Mouse (Mus musculus): ENCODE measurements around the gene Armc7.

DNA sequence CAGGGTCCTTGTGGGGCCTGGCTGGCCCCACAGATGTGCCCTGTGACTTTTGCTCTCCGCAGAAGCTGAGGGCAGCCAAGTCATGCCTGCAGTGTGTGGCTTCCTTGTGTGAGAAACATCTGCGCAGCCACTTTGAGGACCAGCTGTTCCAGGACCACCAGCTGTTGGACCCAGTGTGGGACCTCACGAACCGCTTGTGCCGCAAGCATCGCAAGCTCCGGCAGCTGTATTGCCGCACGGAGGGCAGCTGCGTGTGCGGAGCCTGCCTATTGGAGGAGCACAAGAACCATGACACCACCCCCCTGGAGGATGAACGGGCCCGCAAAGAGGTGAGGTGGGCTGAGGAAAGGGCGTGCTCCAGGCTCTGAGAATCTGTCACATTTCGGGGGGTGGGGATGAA, 34.0 kb upstream of the Armc7 start:
- no peak for TF ChIP-seq EP300 (IDR thresholded peaks at IDR 0.05; ENCODE audit: insufficient read depth, low read depth, low read length)
- TF ChIP-seq CTCF (IDR thresholded peaks at IDR 0.05; ENCODE audit: low read depth, low read length): no peak
- no peak for TF ChIP-seq POLR2A (IDR thresholded peaks at IDR 0.05; ENCODE audit: insufficient read depth, low read length)

Data from ES-Bruce4 (cell line).